Mouse (Mus musculus) limb, embryonic 12.5 days (tissue): ENCODE results near the gene Neurl3. TPM values are rescaled to one million over a fixed set of nuclear protein-coding genes. Genes with fewer than 3 reads are reported as not detected.

ENCODE experiments used
- ATAC-seq: fragments of 200-750 bp; cut with Nextera tagmentation; 2 replicates; pipeline ENCODE4 v1.8.0; 2017; ENCODE audit warnings: low read depth, moderate TSS enrichment; ENCODE audit not compliant: insufficient number of reproducible peaks, insufficient read depth, low FRiP score, low TSS enrichment
- H3K27ac ChIP-seq: fragments of 300-500 bp; sonication (generic); 2 replicates; pipeline ENCODE4 v1.5.1; 2016; ENCODE audit warnings: mild to moderate bottlenecking, moderate library complexity
- H3K27me3 ChIP-seq: fragments of 300-500 bp; sonication (generic); 2 replicates; pipeline ENCODE4 v1.6.1; 2016; ENCODE audit warnings: mild to moderate bottlenecking, moderate library complexity
- H3K36me3 ChIP-seq: fragments of 300-500 bp; sonication (generic); 2 replicates; pipeline ENCODE4 v1.6.1; 2016; ENCODE audit warnings: mild to moderate bottlenecking, moderate library complexity
- H3K4me1 ChIP-seq: fragments of 300-500 bp; sonication (generic); replicated peaks from 2 replicates; pipeline ENCODE4 v1.6.1; 2016
- H3K4me2 ChIP-seq: fragments of 300-500 bp; sonication (generic); 2 replicates; pipeline ENCODE4 v1.6.1; 2016; ENCODE audit warnings: mild to moderate bottlenecking, moderate library complexity
- H3K4me3 ChIP-seq: fragments of 300-500 bp; sonication (generic); replicated peaks from 2 replicates; pipeline ENCODE4 v1.5.1; 2016; ENCODE audit warnings: mild to moderate bottlenecking
- H3K9ac ChIP-seq: fragments of 300-500 bp; sonication (generic); replicated peaks from 2 replicates; pipeline ENCODE4 v1.6.1; 2016; ENCODE audit warnings: mild to moderate bottlenecking, moderate library complexity
- H3K9me3 ChIP-seq: fragments of 300-500 bp; sonication (generic); 2 replicates; pipeline ENCODE4 v1.6.1; 2016; ENCODE audit warnings: mild to moderate bottlenecking, moderate library complexity
- WGBS: fragments of 180-500 bp; shearing (Covaris S2); methylation state at CpG from one replicate; pipeline ENCODE4 v1.1.7; 2016; 5-methylcytosine and 5-hydroxymethylcytosine counted together
- polyA plus RNA-seq: library from polyadenylated mRNA; unstranded; fragments of >200 nt; fragmentation: Nextera tagmentation; extraction: Ambion mirVana; gene quantifications from 2 replicates; pipeline ENCODE4 v1.2.1, GENCODE M21; 2016

The Neurl3 gene
- polyA plus RNA-seq, 1 experiment from 2014 or later = 0.55 TPM

- ATAC-seq = peak; percentile 85
- H3K27ac ChIP-seq = peak within 1 kb of the TSS; percentile 31; the same call in 1 of the 2 replicates
- peak within 1 kb of the TSS; percentile 92 for H3K4me2 ChIP-seq
- no peaks in the 10 kb centered on the region for H3K36me3 ChIP-seq
- WGBS = under 1% methylated on average over 65 of the region's 65 CpGs
- peaks cover 25% of the 10 kb centered on the region for H3K4me1 ChIP-seq
- H3K4me3 ChIP-seq = peak within 1 kb of the TSS; percentile 55
- H3K9ac ChIP-seq = peak within 1 kb of the TSS; percentile 60
- peaks cover 34% of the 10 kb centered on the region for H3K27me3 ChIP-seq
- no peaks in the 10 kb centered on the region for H3K9me3 ChIP-seq
These were observed 33.2 kb upstream of the Neurl3 start, which contains the start of gene Arid5a for GRCm38 (mm10) chr1:36307495-36308280. Gene Arid5a (plus strand): TSS chr1:36307733.

DNA sequence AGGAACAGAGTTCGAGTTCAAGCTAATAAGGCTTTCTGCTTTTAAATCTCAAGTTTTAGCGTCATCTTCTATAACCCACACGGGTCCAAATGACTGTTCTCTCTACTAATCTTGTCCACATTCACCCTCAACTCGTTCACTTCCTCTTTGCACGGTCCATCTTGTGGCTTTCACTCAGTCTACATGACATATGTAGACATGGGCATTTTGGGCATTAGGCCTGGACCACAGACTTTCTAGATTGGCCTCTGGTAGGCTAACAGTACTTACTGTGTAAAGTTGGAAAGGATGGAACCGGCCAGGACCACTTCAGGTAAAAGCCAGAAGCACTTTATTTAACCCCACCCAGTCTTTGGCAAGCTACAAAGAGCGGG lies 32.6 kb upstream of the Neurl3 start:
- Histone ChIP-seq H3K27ac (no peak overlapping the region), H3K9ac (no peak overlapping the region), H3K9me3 (no peaks in the 10 kb centered on the region), H3K36me3 (no peaks in the 10 kb centered on the region), H3K4me3 (no peak overlapping the region), H3K4me1 (peaks cover 25% of the 10 kb centered on the region), H3K27me3 (peaks cover 39% of the 10 kb centered on the region), H3K4me2 (no peak overlapping the region; the same call in 1 of the 2 replicates)
- ATAC-seq = peak; percentile 4; the same call in 1 of the 2 replicates
- WGBS = 69% methylated on average over 7 of the region's 7 CpGs

DNA sequence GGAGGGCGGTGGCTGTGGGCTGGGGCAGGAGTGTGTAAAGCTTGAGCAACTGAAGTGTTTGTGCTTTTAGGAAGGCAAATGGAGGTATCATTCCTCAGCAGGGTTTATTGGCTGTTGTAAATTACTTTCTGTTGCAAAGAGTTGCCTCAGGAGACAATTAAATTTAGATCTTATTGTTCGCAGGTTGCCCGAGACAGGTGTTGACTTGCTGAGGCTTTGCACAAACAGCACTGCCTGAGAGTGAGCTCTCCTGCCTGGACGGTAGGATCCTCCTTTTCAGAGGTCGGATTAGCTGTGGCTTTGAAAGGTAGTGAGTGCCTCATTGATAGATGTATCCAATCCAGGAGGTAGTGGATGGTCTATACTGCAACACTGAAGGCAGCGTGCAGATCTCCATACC lies 31.6 kb upstream of the Neurl3 start:
- H3K9me3 ChIP-seq = no peaks in the 10 kb centered on the region
- H3K4me1 ChIP-seq = peaks cover 25% of the 10 kb centered on the region
- H3K36me3 ChIP-seq = no peaks in the 10 kb centered on the region
- no peak overlapping the region for H3K27ac ChIP-seq
- H3K27me3 ChIP-seq = peaks cover 48% of the 10 kb centered on the region
- H3K9ac ChIP-seq = no peak overlapping the region
- H3K4me3 ChIP-seq = no peak overlapping the region
- ATAC-seq = no peak
- WGBS = 61% methylated on average over 6 of the region's 6 CpGs
- no peak overlapping the region for H3K4me2 ChIP-seq

- no peak overlapping the region for H3K27ac ChIP-seq
- ATAC-seq = no peak
- 61% methylated on average over 7 of the region's 7 CpGs for WGBS
- H3K9me3 ChIP-seq = no peaks in the 10 kb centered on the region
- H3K4me1 ChIP-seq = peaks cover 24% of the 10 kb centered on the region
- H3K4me3 ChIP-seq = no peak overlapping the region
- no peak overlapping the region for H3K9ac ChIP-seq
- peaks cover 59% of the 10 kb centered on the region for H3K27me3 ChIP-seq
- no peaks in the 10 kb centered on the region for H3K36me3 ChIP-seq
- no peak overlapping the region for H3K4me2 ChIP-seq
These were observed 30.3 kb upstream of the Neurl3 start for GRCm38 (mm10) chr1:36304764-36305163.

- no peak for ATAC-seq
- H3K9ac ChIP-seq = 0 out of 2 replicates have a peak overlapping the region, but pooled peaks have one; percentile 37
- WGBS = 9% methylated on average over 30 of the region's 30 CpGs
- peak overlapping the region; percentile 69 for H3K4me2 ChIP-seq
- H3K4me3 ChIP-seq = peak overlapping the region; percentile 36
- H3K27me3 ChIP-seq = peaks cover 60% of the 10 kb centered on the region
- H3K9me3 ChIP-seq = no peaks in the 10 kb centered on the region
- H3K4me1 ChIP-seq = peaks cover 13% of the 10 kb centered on the region
- H3K36me3 ChIP-seq = no peaks in the 10 kb centered on the region
- H3K27ac ChIP-seq = peak overlapping the region; percentile 41; the same call in 1 of the 2 replicates
These were observed 29.2 kb upstream of the Neurl3 start for GRCm38 (mm10) chr1:36303381-36304320.

GRCm38 (mm10) chr1:36302957-36303356 lies 28.5 kb upstream of the Neurl3 start:
- no peaks in the 10 kb centered on the region for H3K36me3 ChIP-seq
- peaks cover 6% of the 10 kb centered on the region; the same call in 1 of the 2 replicates for H3K4me1 ChIP-seq
- 0 out of 2 replicates have a peak overlapping the region, but pooled peaks have one; percentile 37 for H3K9ac ChIP-seq
- peaks cover 62% of the 10 kb centered on the region for H3K27me3 ChIP-seq
- no peak for ATAC-seq
- H3K9me3 ChIP-seq = no peaks in the 10 kb centered on the region
- H3K4me3 ChIP-seq = peak overlapping the region; percentile 36
- WGBS = 15% methylated on average over 9 of the region's 9 CpGs
- H3K4me2 ChIP-seq = peak overlapping the region; percentile 69
- H3K27ac ChIP-seq = peak overlapping the region; percentile 41; the same call in 1 of the 2 replicates

- Histone ChIP-seq H3K27ac (no peak overlapping the region), H3K4me3 (no peak overlapping the region), H3K36me3 (no peaks in the 10 kb centered on the region), H3K4me1 (peaks cover 6% of the 10 kb centered on the region; the same call in 1 of the 2 replicates), H3K9ac (no peak overlapping the region), H3K9me3 (no peaks in the 10 kb centered on the region), H3K27me3 (peaks cover 69% of the 10 kb centered on the region), H3K4me2 (no peak overlapping the region)
- no peak for ATAC-seq
- WGBS = 79% methylated on average over 8 of the region's 8 CpGs
These were observed 27.8 kb upstream of the Neurl3 start for GRCm38 (mm10) chr1:36302273-36302672.

DNA sequence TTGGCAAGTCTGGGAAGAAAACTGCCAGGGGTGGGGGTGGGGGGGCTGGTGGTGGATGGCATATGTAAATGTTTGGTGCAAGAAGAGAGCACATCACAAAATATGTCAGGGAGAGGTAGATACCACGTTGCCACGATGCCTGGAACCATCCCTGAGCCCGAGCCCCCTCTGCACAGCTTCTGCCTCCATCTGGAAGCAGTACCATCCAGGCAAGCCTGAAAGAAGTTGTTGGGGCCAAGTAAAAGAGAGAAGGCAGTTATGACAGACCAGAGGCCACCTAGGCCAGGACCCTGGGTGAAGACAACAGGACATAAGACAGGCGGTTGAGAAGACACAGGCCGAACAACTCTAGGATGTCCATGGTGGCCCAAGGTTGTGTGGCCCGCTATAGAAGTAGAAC lies 26.0 kb upstream of the Neurl3 start:
- Histone ChIP-seq H3K4me3 (no peak overlapping the region), H3K9me3 (no peaks in the 10 kb centered on the region), H3K36me3 (no peaks in the 10 kb centered on the region), H3K9ac (no peak overlapping the region), H3K4me1 (peaks cover 6% of the 10 kb centered on the region; the same call in 1 of the 2 replicates), H3K4me2 (no peak overlapping the region), H3K27me3 (peaks cover 73% of the 10 kb centered on the region), H3K27ac (no peak overlapping the region)
- no peak for ATAC-seq
- WGBS = 88% methylated on average over 6 of the region's 6 CpGs

DNA sequence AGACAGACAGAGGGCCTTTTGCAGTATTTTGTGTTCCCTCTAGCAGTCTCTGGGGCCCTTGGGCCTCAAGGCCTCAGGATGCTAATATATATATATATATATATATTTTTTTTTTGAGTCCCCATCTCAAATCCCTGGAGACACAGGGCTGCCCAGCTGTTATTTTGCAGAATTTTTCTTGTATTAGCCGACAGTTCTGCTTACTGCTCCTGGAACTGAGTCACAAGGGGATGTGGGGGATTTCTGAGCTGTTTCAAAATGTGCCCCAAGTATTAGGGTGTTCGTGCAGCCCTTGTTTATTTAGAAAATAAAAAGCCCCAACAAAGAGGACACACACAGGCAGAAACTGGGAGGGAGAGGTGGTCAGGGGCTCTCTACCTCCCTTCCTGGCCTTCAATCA lies 25.2 kb upstream of the Neurl3 start:
- no peak for ATAC-seq
- H3K9ac ChIP-seq = no peak overlapping the region
- no peaks in the 10 kb centered on the region for H3K36me3 ChIP-seq
- H3K27ac ChIP-seq = no peak overlapping the region
- peaks cover 74% of the 10 kb centered on the region for H3K27me3 ChIP-seq
- WGBS = 64% methylated on average over 2 of the region's 2 CpGs
- H3K4me2 ChIP-seq = no peak overlapping the region
- no peaks in the 10 kb centered on the region for H3K9me3 ChIP-seq
- H3K4me3 ChIP-seq = no peak overlapping the region
- H3K4me1 ChIP-seq = peaks cover 6% of the 10 kb centered on the region; the same call in 1 of the 2 replicates

GRCm38 (mm10) chr1:36299126-36299525 lies 24.6 kb upstream of the Neurl3 start:
- Histone ChIP-seq H3K9ac (no peak overlapping the region; the same call in 1 of the 2 replicates), H3K9me3 (no peaks in the 10 kb centered on the region), H3K27me3 (peaks cover 69% of the 10 kb centered on the region), H3K4me2 (no peak overlapping the region), H3K27ac (no peak overlapping the region), H3K4me3 (no peak overlapping the region), H3K4me1 (peaks cover 6% of the 10 kb centered on the region; the same call in 1 of the 2 replicates), H3K36me3 (no peaks in the 10 kb centered on the region)
- 24% methylated on average over 13 of the region's 13 CpGs for WGBS
- no peak for ATAC-seq

DNA sequence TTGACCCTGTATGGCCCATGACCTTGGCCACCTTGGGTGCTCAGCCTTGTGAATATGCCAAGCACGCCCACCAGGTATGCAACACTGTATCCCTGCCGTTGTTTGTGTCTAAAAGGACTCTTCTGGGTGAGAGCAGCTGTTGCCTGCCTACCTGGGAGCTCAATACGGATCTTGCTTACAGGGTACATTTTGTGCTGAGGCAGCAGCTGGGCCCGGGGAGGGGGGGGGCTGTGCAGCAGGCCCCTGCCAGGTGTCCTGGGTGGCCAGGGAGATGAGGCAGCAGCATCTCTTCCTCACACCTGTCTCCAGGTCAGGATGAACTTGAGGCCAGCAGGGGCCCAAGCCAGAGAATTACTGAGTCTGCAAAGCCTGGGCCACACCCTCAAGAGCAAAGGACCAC lies 23.6 kb upstream of the Neurl3 start:
- Histone ChIP-seq H3K27ac (no peak overlapping the region), H3K4me2 (no peak overlapping the region), H3K27me3 (peaks cover 61% of the 10 kb centered on the region), H3K9ac (no peak overlapping the region), H3K36me3 (no peaks in the 10 kb centered on the region), H3K4me1 (peaks cover 4% of the 10 kb centered on the region; the same call in 1 of the 2 replicates), H3K9me3 (no peaks in the 10 kb centered on the region), H3K4me3 (no peak overlapping the region)
- WGBS = 81% methylated on average over 4 of the region's 4 CpGs
- ATAC-seq = no peak
